Mouse (Mus musculus): ENCODE measurements around the gene Pla2g4c.

- TF ChIP-seq CTCF (IDR thresholded peaks at IDR 0.05; ENCODE audit: control insufficient read depth, insufficient read depth, insufficient replicate concordance, low read depth, low read length), result no peak
- no peak for TF ChIP-seq POLR2A (IDR thresholded peaks at IDR 0.05; ENCODE audit: control insufficient read depth, low read depth, low read length)
These were observed 30.3 kb upstream of the Pla2g4c start for GRCm38 (mm10) chr7:13293878-13294855.
